Mouse (Mus musculus) central nervous system, embryonic 18 days (tissue): ENCODE results near the gene Map2k4. TPM values are rescaled to one million over a fixed set of nuclear protein-coding genes. Genes with fewer than 3 reads are reported as not detected.

Experiments
- polyA plus RNA-seq: library from polyadenylated mRNA; depleted of rRNA; stranded (reverse); fragments of >200 nt; gene quantifications from 2 replicates; pipeline ENCODE4 v1.2.3, GENCODE M21; 2012; rRNA removed

The Map2k4 gene
- 86.3 and 87.9 TPM in 2 replicates for polyA plus RNA-seq

GRCm38 (mm10) chr11:65788154-65788553 is at the start of gene Map2k4:
Gene Map2k4 (minus strand): TSS chr11:65788297.

GRCm38 (mm10) chr11:65806909-65807504 is 18.9 kb upstream of the Map2k4 start, which contains the start of gene Zkscan6:
Gene Zkscan6 (plus strand): TSS chr11:65807175.

Other genes starting within 250 kb of the Map2k4 start
- gene Zkscan6, start 18.9 kb upstream of the Map2k4 start, polyA plus RNA-seq: 11.7 and 12.2 TPM in 2 replicates